Mouse (Mus musculus) heart, postnatal 14 days (tissue): ENCODE measurements around the gene Slc26a8. TPM values are rescaled to one million over a fixed set of nuclear protein-coding genes. Genes with fewer than 3 reads are reported as not detected.
A peak's percentile ranks its signal among the peaks of the same experiment; 100 is the strongest.

ENCODE experiments used
- DNase-seq, 2 experiments: peaks; one replicate each; pipeline ENCODE4 v3.0.0; 2021 to 2022
- intact Hi-C: fragments of 180-260 bp; cut with DNase I; formaldehyde crosslinking; loops from one replicate; pipeline ENCODE4 v1.15.1; 2025
- total RNA-seq, 2 experiments: library from RNA; stranded (reverse); gene quantifications; 2 replicates each; pipeline ENCODE4 v1.2.3; 2021

The Slc26a8 gene
- total RNA-seq, 2 experiments from 2014 or later: 0.59 to 0.62 TPM

GRCm38 (mm10) chr17:28648607-28649370 lies 41.2 kb downstream of the Slc26a8 start:
- intact Hi-C loops: loop anchor here (5.0 kb wide), 2 partner anchors 56 to 96 kb away; no protein-coding TSS in a partner anchor

GRCm38 (mm10) chr17:28646221-28646620 lies 43.8 kb downstream of the Slc26a8 start:
- DNase-seq: no peak
- intact Hi-C loops: loop anchor here (5.0 kb wide), 2 partner anchors 54 to 94 kb away; no protein-coding TSS in a partner anchor

More at GRCm38 (mm10) chr17:28648607-28649370, 41.2 kb downstream of the Slc26a8 start:
- peak; percentile 9 to 48 for DNase-seq

- intact Hi-C loops: no loop called here
- DNase-seq: no peak
Measured at GRCm38 (mm10) chr17:28644112-28644511, 45.9 kb downstream of the Slc26a8 start.

- intact Hi-C loops: no loop called here
- no peak for DNase-seq
Measured at GRCm38 (mm10) chr17:28643697-28644096, 46.3 kb downstream of the Slc26a8 start.

GRCm38 (mm10) chr17:28640113-28640512 lies 49.9 kb downstream of the Slc26a8 start:
- intact Hi-C loops: no loop called here

GRCm38 (mm10) chr17:28637711-28638690 lies 52.0 kb downstream of the Slc26a8 start:
- intact Hi-C loops: no loop called here
- peak; percentile 15 to 16 for DNase-seq

More at GRCm38 (mm10) chr17:28640113-28640512, 49.9 kb downstream of the Slc26a8 start:
- DNase-seq: no peak

GRCm38 (mm10) chr17:28635842-28636241 lies 54.2 kb downstream of the Slc26a8 start:
- intact Hi-C loops: no loop called here
- DNase-seq: no peak

- intact Hi-C loops: no loop called here
- no peak for DNase-seq
Measured at GRCm38 (mm10) chr17:28629125-28629524, 60.9 kb downstream of the Slc26a8 start.

- intact Hi-C loops: no loop called here
- DNase-seq: no peak
Measured at GRCm38 (mm10) chr17:28628248-28629124, 61.5 kb downstream of the Slc26a8 start.

- intact Hi-C loops: no loop called here
- no peak for DNase-seq
Measured at GRCm38 (mm10) chr17:28626937-28627336, 63.1 kb downstream of the Slc26a8 start.

- intact Hi-C loops: no loop called here
- DNase-seq: no peak
Measured at GRCm38 (mm10) chr17:28625327-28625726, 64.7 kb downstream of the Slc26a8 start.

- DNase-seq: no peak
- intact Hi-C loops: no loop called here
Measured at GRCm38 (mm10) chr17:28624841-28625240, 65.2 kb downstream of the Slc26a8 start.

- DNase-seq: peak; percentile 93 to 95
Measured at GRCm38 (mm10) chr17:28622300-28622759, 67.7 kb downstream of the Slc26a8 start, which contains the start of gene Srpk1. Gene Srpk1, minus strand, starts transcription at chr17:28622709.

GRCm38 (mm10) chr17:28621381-28622299 lies 68.4 kb downstream of the Slc26a8 start:
- intact Hi-C loops: no loop called here

More at GRCm38 (mm10) chr17:28622300-28622759, 67.7 kb downstream of the Slc26a8 start, which contains the start of gene Srpk1:
- intact Hi-C loops: no loop called here

GRCm38 (mm10) chr17:28618775-28619174 lies 71.3 kb downstream of the Slc26a8 start:
- no peak for DNase-seq
- intact Hi-C loops: no loop called here

More at GRCm38 (mm10) chr17:28621381-28622299, 68.4 kb downstream of the Slc26a8 start:
- DNase-seq: peak; percentile 38 to 43

- intact Hi-C loops: no loop called here
- no peak for DNase-seq
Measured at GRCm38 (mm10) chr17:28618124-28618523, 71.9 kb downstream of the Slc26a8 start.

- intact Hi-C loops: no loop called here
- no peak for DNase-seq
Measured at GRCm38 (mm10) chr17:28617636-28618035, 72.4 kb downstream of the Slc26a8 start.

- no peak for DNase-seq
- intact Hi-C loops: no loop called here
Measured at GRCm38 (mm10) chr17:28615332-28615731, 74.7 kb downstream of the Slc26a8 start.
